Mouse (Mus musculus) heart, adult 2 months (tissue): ENCODE measurements around the gene Grin3a.

ENCODE experiments used
- CTCF ChIP-seq: fragments of 200-600 bp; IDR thresholded peaks from 2 replicates; pipeline ENCODE4 v1.8.1; 2022; ENCODE audit warnings: antibody characterized with exemption, mild to moderate bottlenecking, moderate library complexity
- EP300 ChIP-seq: fragments of 200-500 bp; IDR thresholded peaks from 2 replicates; pipeline ENCODE4 v1.6.1; 2011; ENCODE audit warnings: low read depth, low read length, control low read depth; ENCODE audit not compliant: insufficient read depth

- TF ChIP-seq CTCF, result peak; percentile 93
- peak; percentile 72; the same call in 1 of the 2 replicates for TF ChIP-seq EP300
Measured at GRCm38 (mm10) chr4:49626973-49627372, 218.6 kb downstream of the Grin3a start.
